Mouse (Mus musculus) MEL (cell line): Measurements from ENCODE around the gene Tnks1bp1. TPM values are rescaled to one million over a fixed set of nuclear protein-coding genes. Genes with fewer than 3 reads are reported as not detected.

Experiments used
- DNase-seq: peaks from one replicate; pipeline ENCODE4 v3.0.0; 2011; ENCODE audit warnings: low read depth, low spot score
- H3K27ac ChIP-seq: 2 replicates; pipeline ENCODE4 v1.5.1; 2012; ENCODE audit warnings: low read depth, mild to moderate bottlenecking, control low read depth, low read length, moderate library complexity; ENCODE audit not compliant: control insufficient read depth
- H3K27me3 ChIP-seq, 2 experiments: fragments of 150-350 bp in 1 of 2; sonication (generic) in 1 of 2; 2 replicates each; pipeline ENCODE4 v1.6.1; 2012; ENCODE audit warnings: low read length in 2 of 2, mild to moderate bottlenecking in 2 of 2, improper control_type of control experiment in 1 of 2, moderate library complexity in 1 of 2; ENCODE audit not compliant: insufficient read depth in 2 of 2, control insufficient read depth in 1 of 2
- H3K36me3 ChIP-seq, 2 experiments: 2 replicates each; pipeline ENCODE4 v1.6.1; 2012 to 2014; ENCODE audit warnings: low read length in 2 of 2, improper control_type of control experiment in 1 of 2, inconsistent platforms in 1 of 2, mild to moderate bottlenecking in 1 of 2; ENCODE audit not compliant: insufficient read depth in 2 of 2, control insufficient read depth in 1 of 2
- H3K4me1 ChIP-seq, 2 experiments: fragments of 150-350 bp in 1 of 2; sonication (generic) in 1 of 2; 2 replicates each; pipeline ENCODE4 v1.6.1; 2012; ENCODE audit warnings: low read length in 2 of 2, improper control_type of control experiment in 1 of 2, mild to moderate bottlenecking in 1 of 2; ENCODE audit not compliant: insufficient read depth in 2 of 2, control insufficient read depth in 1 of 2
- H3K4me3 ChIP-seq, 2 experiments: fragments of 150-350 bp in 1 of 2; sonication (generic) in 1 of 2; 2 replicates each; pipeline ENCODE4 v1.5.1; 2012; ENCODE audit warnings: low read depth in 2 of 2, low read length in 2 of 2, mild to moderate bottlenecking in 2 of 2, moderate library complexity in 2 of 2, control low read depth in 1 of 2, improper control_type of control experiment in 1 of 2; ENCODE audit not compliant: control insufficient read depth in 1 of 2, insufficient read depth in 1 of 2
- H3K79me2 ChIP-seq: 2 replicates; pipeline ENCODE4 v1.6.1; 2012; ENCODE audit warnings: mild to moderate bottlenecking, low read length, moderate library complexity; ENCODE audit not compliant: control insufficient read depth, poor library complexity, insufficient read depth
- H3K9ac ChIP-seq: 2 replicates; pipeline ENCODE4 v1.6.1; 2012; ENCODE audit warnings: low read depth, mild to moderate bottlenecking, control low read depth, low read length, moderate library complexity; ENCODE audit not compliant: control insufficient read depth, poor library complexity, severe bottlenecking
- H3K9me3 ChIP-seq: fragments of 150-350 bp; sonication (generic); replicated peaks from 2 replicates; pipeline ENCODE4 v1.6.1; 2012; ENCODE audit warnings: mild to moderate bottlenecking, low read length, improper control_type of control experiment, moderate library complexity; ENCODE audit not compliant: insufficient read depth
- BHLHE40 ChIP-seq: IDR thresholded peaks from 2 replicates; pipeline ENCODE4 v1.6.1; 2012; ENCODE audit warnings: low read depth, mild to moderate bottlenecking, inconsistent platforms, low read length, improper control_type of control experiment, borderline replicate concordance
- CHD2 ChIP-seq: IDR thresholded peaks from 2 replicates; pipeline ENCODE4 v1.6.1; 2011; ENCODE audit warnings: low read length, improper control_type of control experiment
- CTCF ChIP-seq, 3 experiments: IDR thresholded peaks in 2 of 3; conservative IDR thresholded peaks in 1 of 3; 2 replicates each; pipeline ENCODE4 v1.5.1; 2011 to 2012; ENCODE audit warnings: low read length in 3 of 3, low read depth in 2 of 3, mild to moderate bottlenecking in 2 of 3, improper control_type of control experiment in 1 of 3, inconsistent platforms in 1 of 3, mixed read lengths in 1 of 3, moderate library complexity in 1 of 3; ENCODE audit not compliant: control insufficient read depth in 1 of 3, insufficient read depth in 1 of 3, poor library complexity in 1 of 3, severe bottlenecking in 1 of 3
- ELF1 ChIP-seq: IDR thresholded peaks from 2 replicates; pipeline ENCODE4 v1.6.1; 2014; ENCODE audit warnings: low read depth, mild to moderate bottlenecking, inconsistent platforms, low read length, improper control_type of control experiment, moderate library complexity
- EP300 ChIP-seq, 2 experiments: IDR thresholded peaks; 2 replicates each; pipeline ENCODE4 v1.6.1; 2011; ENCODE audit warnings: improper control_type of control experiment in 2 of 2, low read length in 2 of 2, low read depth in 1 of 2, mild to moderate bottlenecking in 1 of 2
- ETS1 ChIP-seq: IDR thresholded peaks from 2 replicates; pipeline ENCODE4 v1.6.1; 2012; ENCODE audit warnings: low read depth, mild to moderate bottlenecking, inconsistent platforms, low read length, improper control_type of control experiment, moderate library complexity
- GABPA ChIP-seq: IDR thresholded peaks from 2 replicates; pipeline ENCODE4 v1.6.1; 2012; ENCODE audit warnings: low read depth, mild to moderate bottlenecking, inconsistent platforms, low read length, improper control_type of control experiment, moderate library complexity
- GATA1 ChIP-seq: IDR thresholded peaks from 2 replicates; pipeline ENCODE4 v1.6.1; 2011; ENCODE audit warnings: low read depth, low read length, improper control_type of control experiment
- HCFC1 ChIP-seq: IDR thresholded peaks from 2 replicates; pipeline ENCODE4 v1.6.1; 2012; ENCODE audit warnings: low read depth, mild to moderate bottlenecking, inconsistent platforms, low read length, improper control_type of control experiment, moderate library complexity
- JUND ChIP-seq: IDR thresholded peaks from 2 replicates; pipeline ENCODE4 v1.6.1; 2011; ENCODE audit warnings: low read depth, mild to moderate bottlenecking, improper control_type of control experiment, low read length
- KAT2A ChIP-seq: conservative IDR thresholded peaks from 2 replicates; pipeline ENCODE4 v1.6.1; 2012; ENCODE audit warnings: low read depth, low read length, improper control_type of control experiment, inconsistent platforms
- MAFK ChIP-seq: IDR thresholded peaks from 2 replicates; pipeline ENCODE4 v1.6.1; 2011; ENCODE audit warnings: low read depth, mild to moderate bottlenecking, low read length, improper control_type of control experiment, borderline replicate concordance
- MAX ChIP-seq: IDR thresholded peaks from 2 replicates; pipeline ENCODE4 v1.6.1; 2011; ENCODE audit warnings: low read length, improper control_type of control experiment
- MAZ ChIP-seq: IDR thresholded peaks from 2 replicates; pipeline ENCODE4 v1.6.1; 2012; ENCODE audit warnings: low read depth, mild to moderate bottlenecking, inconsistent platforms, low read length, improper control_type of control experiment
- MXI1 ChIP-seq: IDR thresholded peaks from 2 replicates; pipeline ENCODE4 v1.6.1; 2011; ENCODE audit warnings: mild to moderate bottlenecking, low read depth, low read length, improper control_type of control experiment
- MYB ChIP-seq: IDR thresholded peaks from 2 replicates; pipeline ENCODE4 v1.6.1; 2011; ENCODE audit warnings: mild to moderate bottlenecking, low read depth, low read length, improper control_type of control experiment
- NELFE ChIP-seq: IDR thresholded peaks from 2 replicates; pipeline ENCODE4 v1.6.1; 2011; ENCODE audit warnings: low read depth, low read length, improper control_type of control experiment
- NRF1 ChIP-seq: IDR thresholded peaks from 2 replicates; pipeline ENCODE4 v1.6.1; 2014; ENCODE audit warnings: low read depth, mild to moderate bottlenecking, inconsistent platforms, low read length, improper control_type of control experiment, moderate library complexity; ENCODE audit not compliant: poor library complexity, insufficient read depth, severe bottlenecking
- POLR2A ChIP-seq, 2 experiments: IDR thresholded peaks; 2 replicates each; pipeline ENCODE4 v1.6.1; 2011 to 2012; ENCODE audit warnings: low read length in 2 of 2, mild to moderate bottlenecking in 2 of 2, control low read depth in 1 of 2, improper control_type of control experiment in 1 of 2, low read depth in 1 of 2, moderate library complexity in 1 of 2; ENCODE audit not compliant: control insufficient read depth in 1 of 2, insufficient read depth in 1 of 2, poor library complexity in 1 of 2
- RAD21 ChIP-seq: IDR thresholded peaks from 2 replicates; pipeline ENCODE4 v1.6.1; 2011; ENCODE audit warnings: mild to moderate bottlenecking, low read depth, low read length, improper control_type of control experiment
- RCOR1 ChIP-seq: IDR thresholded peaks from 2 replicates; pipeline ENCODE4 v1.6.1; 2012; ENCODE audit warnings: low read depth, mild to moderate bottlenecking, inconsistent platforms, low read length, improper control_type of control experiment
- SIN3A ChIP-seq: IDR thresholded peaks from 2 replicates; pipeline ENCODE4 v1.6.1; 2012; ENCODE audit warnings: low read length, improper control_type of control experiment, inconsistent platforms
- SMC3 ChIP-seq: IDR thresholded peaks from 2 replicates; pipeline ENCODE4 v1.6.1; 2011; ENCODE audit warnings: low read depth, low read length, improper control_type of control experiment
- TAL1 ChIP-seq: IDR thresholded peaks from 2 replicates; pipeline ENCODE4 v1.6.1; 2012; ENCODE audit warnings: mild to moderate bottlenecking, inconsistent platforms, low read length, moderate library complexity, mixed read lengths
- TBP ChIP-seq: IDR thresholded peaks from 2 replicates; pipeline ENCODE4 v1.8.0; 2011; ENCODE audit warnings: low read depth, low read length, improper control_type of control experiment
- TCF12 ChIP-seq: IDR thresholded peaks from 2 replicates; pipeline ENCODE4 v1.6.1; 2014; ENCODE audit warnings: low read depth, mild to moderate bottlenecking, inconsistent platforms, low read length, improper control_type of control experiment, moderate library complexity
- UBTF ChIP-seq: IDR thresholded peaks from 2 replicates; pipeline ENCODE4 v1.6.1; 2012; ENCODE audit warnings: low read depth, mild to moderate bottlenecking, inconsistent platforms, low read length, improper control_type of control experiment, moderate library complexity, borderline replicate concordance; ENCODE audit not compliant: insufficient read depth
- USF1 ChIP-seq: IDR thresholded peaks from 2 replicates; pipeline ENCODE4 v1.6.1; 2014; ENCODE audit warnings: low read depth, mild to moderate bottlenecking, inconsistent platforms, low read length, improper control_type of control experiment, moderate library complexity
- ZKSCAN1 ChIP-seq: IDR thresholded peaks from 2 replicates; pipeline ENCODE4 v1.6.1; 2012; ENCODE audit warnings: low read depth, mild to moderate bottlenecking, inconsistent platforms, low read length, improper control_type of control experiment, moderate library complexity
- ZMIZ1 ChIP-seq: IDR thresholded peaks from 2 replicates; pipeline ENCODE4 v1.6.1; 2012; ENCODE audit warnings: low read depth, mild to moderate bottlenecking, inconsistent platforms, low read length, improper control_type of control experiment, moderate library complexity
- polyA plus RNA-seq, 2 experiments: library from polyadenylated mRNA; stranded (reverse) in 1 of 2; unstranded in 1 of 2; fragments of >175 nt in 1 of 2; fragments of >200 nt in 1 of 2; gene quantifications; 2 replicates each; pipeline versions ENCODE4 v1.2.1 to v1.2.4; 2012; ENCODE audit warnings: low replicate concordance in 2 of 2, low read depth in 1 of 2; ENCODE audit not compliant: insufficient read length in 2 of 2, insufficient read depth in 1 of 2, missing spikeins in 1 of 2
- total RNA-seq: library from RNA; depleted of rRNA; stranded (reverse); fragments of 300-350 nt; gene quantifications from 2 replicates; pipeline ENCODE4 v1.2.3, GENCODE M21; 2012

The Tnks1bp1 gene
- total and polyA plus RNA-seq, 3 experiments = 5.5 to 9.9 TPM; not detected in 1

DNA sequence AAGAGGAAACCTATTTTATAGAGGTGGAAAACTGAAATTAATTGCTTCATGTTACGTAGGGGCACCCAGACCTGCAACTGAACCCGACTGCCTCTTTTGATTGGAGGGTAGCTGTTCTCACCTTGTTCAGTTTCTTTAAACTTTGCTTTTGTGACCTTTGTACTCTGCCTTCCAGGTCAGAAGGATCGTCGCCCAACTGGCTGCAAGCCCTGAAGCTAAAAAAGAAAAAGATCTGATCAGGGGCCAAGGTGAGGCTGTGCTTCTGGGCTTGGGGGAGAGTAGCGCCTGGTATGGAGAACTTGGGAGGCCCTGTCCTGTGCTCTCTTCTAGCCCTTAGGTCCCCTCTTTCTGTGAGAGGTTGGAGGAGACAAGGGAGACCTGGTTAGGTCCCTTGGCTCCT, 24.1 kb downstream of the Tnks1bp1 start:
- Histone ChIP-seq H3K36me3 (no peaks in the 10 kb centered on the region), H3K27me3 (no peaks in the 10 kb centered on the region), H3K79me2 (no peaks in the 10 kb centered on the region), H3K4me3 (no peak overlapping the region), H3K4me1 (no peaks in the 10 kb centered on the region), H3K9ac (no peak overlapping the region), H3K27ac (no peak overlapping the region), H3K9me3 (no peaks in the 10 kb centered on the region)
- TF ChIP-seq POLR2A (IDR thresholded peaks at IDR 0.05; ENCODE audit: control insufficient read depth in 1 of 2, insufficient read depth in 1 of 2, low read depth in 1 of 2, low read length in 2 of 2, poor library complexity in 1 of 2) = no peak
- TF ChIP-seq CTCF (IDR thresholded peaks at IDR 0.05 in 2 of 3, conservative IDR thresholded peaks at IDR 0.05 in 1 of 3; ENCODE audit: control insufficient read depth in 1 of 3, insufficient read depth in 1 of 3, low read depth in 2 of 3, low read length in 3 of 3, poor library complexity in 1 of 3, severe bottlenecking in 1 of 3) = no peak
- TF ChIP-seq GATA1 = no peak
- TF ChIP-seq RCOR1 = no peak
- TF ChIP-seq SIN3A = no peak
- no peak for TF ChIP-seq JUND
- DNase-seq = no peak

DNA sequence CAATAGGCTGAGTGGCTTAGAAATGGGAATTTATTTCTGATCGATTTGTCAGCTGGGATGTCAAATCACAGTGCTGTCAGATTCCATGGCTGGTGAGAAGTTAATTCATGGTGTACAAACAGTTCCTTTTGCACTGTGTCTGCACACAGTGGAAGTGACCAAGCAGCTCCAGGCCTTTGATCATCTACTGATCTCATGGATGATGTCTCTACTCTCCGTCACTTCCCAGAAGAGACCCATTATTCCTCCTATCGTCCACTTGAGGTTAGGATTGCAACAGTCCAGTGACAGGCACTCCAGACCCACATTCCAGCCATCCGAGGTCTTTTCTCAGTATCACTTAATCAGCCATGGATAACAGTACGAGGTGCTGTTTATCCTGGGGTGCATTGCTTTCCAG, 25.9 kb downstream of the Tnks1bp1 start:
- no peak overlapping the region for H3K9ac ChIP-seq
- no peak for DNase-seq

DNA sequence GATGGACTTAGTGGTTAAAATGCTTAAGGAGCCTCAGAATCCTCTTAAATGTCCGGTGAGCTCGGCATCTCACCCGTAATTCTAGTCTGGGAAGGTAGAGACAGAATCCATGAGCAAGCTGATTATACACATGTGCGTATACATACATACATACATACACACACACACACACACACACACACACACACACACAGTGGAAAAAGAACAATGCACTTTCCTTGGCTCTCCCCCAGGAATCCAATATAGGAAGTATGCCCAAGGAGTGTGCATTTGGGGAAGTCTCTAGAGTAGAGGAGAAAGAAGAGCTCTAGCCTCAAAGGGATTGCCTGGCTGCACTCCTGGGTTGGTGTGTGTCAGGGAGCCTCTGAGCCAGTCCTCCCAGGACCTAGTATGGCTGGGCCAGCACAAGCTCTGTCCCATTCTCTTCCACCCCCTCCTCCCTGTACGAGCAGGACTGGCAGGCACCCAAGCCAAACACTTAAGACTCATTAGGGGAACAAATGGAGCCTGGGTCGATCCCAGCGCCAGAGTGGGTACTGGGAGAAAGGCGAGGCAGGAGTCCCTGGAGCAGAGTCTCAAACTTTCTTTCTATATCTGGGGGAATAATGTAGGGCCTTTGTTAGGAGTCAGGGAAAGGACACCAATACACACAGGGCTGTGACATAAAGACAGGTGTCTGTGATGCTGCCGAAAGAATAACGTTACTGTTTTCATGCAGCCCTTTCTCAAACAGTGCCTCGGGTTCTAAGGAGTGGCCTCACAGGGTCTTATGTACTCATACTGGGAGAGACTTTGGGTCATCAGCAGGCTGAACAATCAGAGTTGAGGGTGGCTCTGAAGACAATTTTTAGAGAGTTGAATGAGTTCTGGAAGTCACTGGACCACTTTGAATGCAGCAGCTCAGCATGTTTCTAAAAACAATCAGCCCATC, 41.2 kb downstream of the Tnks1bp1 start:
- Histone ChIP-seq H3K4me1 (no peaks in the 10 kb centered on the region), H3K4me3 (no peak overlapping the region), H3K79me2 (no peaks in the 10 kb centered on the region), H3K36me3 (no peaks in the 10 kb centered on the region), H3K9me3 (no peaks in the 10 kb centered on the region), H3K27ac (no peak overlapping the region), H3K27me3 (no peaks in the 10 kb centered on the region; a peak in 1 of 4 replicates), H3K9ac (no peak overlapping the region)
- no peak for DNase-seq
- TF ChIP-seq TBP (no peak), ETS1 (no peak), SMC3 (no peak), KAT2A (no peak), NELFE (no peak), CHD2 (no peak), GATA1 (no peak), MAZ (no peak), UBTF (no peak), EP300 (IDR thresholded peaks at IDR 0.05; ENCODE audit: low read depth in 1 of 2, low read length in 2 of 2) (no peak), TCF12 (no peak), BHLHE40 (no peak), MXI1 (no peak), TAL1 (no peak)

More for the DNA sequence above, 25.9 kb downstream of the Tnks1bp1 start:
- Histone ChIP-seq H3K4me1 (no peaks in the 10 kb centered on the region), H3K9me3 (no peaks in the 10 kb centered on the region), H3K79me2 (no peaks in the 10 kb centered on the region), H3K27me3 (no peaks in the 10 kb centered on the region; a peak in 1 of 4 replicates), H3K4me3 (no peak overlapping the region), H3K27ac (no peak overlapping the region), H3K36me3 (no peaks in the 10 kb centered on the region)
- TF ChIP-seq MAFK (no peak), POLR2A (IDR thresholded peaks at IDR 0.05; ENCODE audit: control insufficient read depth in 1 of 2, insufficient read depth in 1 of 2, low read depth in 1 of 2, low read length in 2 of 2, poor library complexity in 1 of 2) (no peak), MAX (no peak), HCFC1 (no peak), ELF1 (no peak), TCF12 (no peak), ZMIZ1 (no peak), RAD21 (no peak), BHLHE40 (no peak), GABPA (no peak), NRF1 (no peak), SIN3A (no peak), MYB (no peak), UBTF (no peak), JUND (no peak), USF1 (no peak), NELFE (no peak), RCOR1 (no peak), ZKSCAN1 (no peak)
